Mouse (Mus musculus): ENCODE data around the gene Wsb2.
A peak's percentile ranks its signal among the peaks of the same experiment; 100 is the strongest.
"Not testable (repeated sequence)": the region's sequence is repeated elsewhere in the genome, so short reads cannot be mapped to it uniquely, and the experiment has no call there.

The Wsb2 gene

DNA sequence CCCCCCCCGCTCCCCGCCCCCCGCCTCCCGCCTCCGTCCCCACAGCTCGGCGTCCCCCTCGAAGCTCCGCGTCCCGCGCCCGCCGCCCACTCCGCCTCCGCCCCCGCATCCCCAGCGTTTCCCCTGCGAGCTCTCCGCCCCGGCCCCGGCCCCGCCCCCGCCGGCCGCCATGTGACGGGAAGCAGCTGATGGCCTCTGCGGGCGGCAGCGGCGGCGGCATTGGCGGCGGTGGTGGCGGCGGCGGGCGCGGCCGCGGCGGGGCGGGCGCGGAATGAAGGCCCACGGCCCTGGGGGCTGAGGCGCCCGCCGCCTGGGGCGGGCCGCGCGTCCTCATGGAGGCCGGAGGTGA is at the start of gene Wsb2:
Gene Wsb2 (plus strand): TSS at position 176 of the 349 bp plus-strand sequence.
- ATAC-seq (ENCODE audit: low TSS enrichment): peak; percentile 11; the same call in 1 of the 2 replicates

DNA sequence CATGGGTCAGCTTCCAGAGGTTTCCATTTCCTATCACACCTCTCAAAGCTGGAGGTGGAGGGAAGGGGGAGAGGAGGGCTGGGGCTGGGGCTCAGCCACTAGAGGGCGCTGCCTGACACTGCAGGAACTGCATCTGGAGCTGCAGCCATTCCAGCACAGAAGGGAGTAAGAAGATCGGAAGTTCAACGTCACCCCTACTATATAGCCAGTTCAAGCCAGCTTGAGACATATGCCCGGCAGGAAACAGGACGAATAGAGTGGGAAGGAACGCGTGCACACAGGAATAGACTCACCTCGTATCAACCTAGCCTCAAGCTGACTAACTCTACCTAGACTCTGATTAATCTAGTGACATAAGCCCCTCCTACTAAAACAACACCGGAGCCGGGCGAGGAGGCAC is 49.4 kb upstream of the Wsb2 start:
- peak; percentile 50; the same call in 1 of the 2 replicates for ATAC-seq (ENCODE audit: low TSS enrichment)

DNA sequence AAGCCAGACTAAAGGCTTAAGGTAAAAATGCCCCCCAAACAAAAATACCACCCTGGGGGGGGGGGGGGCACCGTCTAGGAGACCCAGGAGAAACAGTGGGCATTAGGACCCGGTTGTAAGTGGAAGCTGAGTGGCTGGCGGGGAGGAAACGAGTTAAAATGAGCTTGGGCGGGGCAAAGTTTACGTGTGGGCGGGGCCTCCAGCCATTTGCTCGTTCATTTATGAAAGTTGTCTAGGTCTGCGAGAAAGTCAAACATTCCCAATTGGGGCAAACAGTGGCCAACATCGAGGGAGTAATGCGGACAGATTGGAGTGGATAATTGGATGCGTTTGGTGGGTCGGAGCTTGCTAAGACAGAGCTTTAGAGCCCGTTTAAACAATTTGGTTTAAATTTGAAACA is 43.7 kb upstream of the Wsb2 start:
- no peak for ATAC-seq (ENCODE audit: low TSS enrichment)

DNA sequence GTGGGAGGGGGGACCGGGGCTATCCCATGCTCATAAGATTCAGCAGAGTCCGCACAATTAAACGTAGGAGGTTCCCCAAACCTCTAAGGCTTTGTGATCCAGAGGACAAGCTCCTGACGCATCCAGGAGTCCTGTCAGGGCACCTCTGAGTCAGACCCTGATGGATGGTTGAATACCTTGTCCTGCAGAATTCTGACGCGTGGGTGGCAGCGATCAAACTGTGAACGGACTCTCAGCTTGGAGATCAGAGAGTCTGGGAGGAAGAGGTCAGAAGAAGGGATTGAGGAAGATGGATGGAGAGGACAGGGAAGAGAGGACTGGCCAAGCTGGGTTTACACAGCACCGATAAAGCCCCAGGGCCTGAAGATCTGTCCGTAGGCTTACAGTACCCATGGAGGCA is 43.2 kb upstream of the Wsb2 start:
- no peak for ATAC-seq (ENCODE audit: low TSS enrichment)

DNA sequence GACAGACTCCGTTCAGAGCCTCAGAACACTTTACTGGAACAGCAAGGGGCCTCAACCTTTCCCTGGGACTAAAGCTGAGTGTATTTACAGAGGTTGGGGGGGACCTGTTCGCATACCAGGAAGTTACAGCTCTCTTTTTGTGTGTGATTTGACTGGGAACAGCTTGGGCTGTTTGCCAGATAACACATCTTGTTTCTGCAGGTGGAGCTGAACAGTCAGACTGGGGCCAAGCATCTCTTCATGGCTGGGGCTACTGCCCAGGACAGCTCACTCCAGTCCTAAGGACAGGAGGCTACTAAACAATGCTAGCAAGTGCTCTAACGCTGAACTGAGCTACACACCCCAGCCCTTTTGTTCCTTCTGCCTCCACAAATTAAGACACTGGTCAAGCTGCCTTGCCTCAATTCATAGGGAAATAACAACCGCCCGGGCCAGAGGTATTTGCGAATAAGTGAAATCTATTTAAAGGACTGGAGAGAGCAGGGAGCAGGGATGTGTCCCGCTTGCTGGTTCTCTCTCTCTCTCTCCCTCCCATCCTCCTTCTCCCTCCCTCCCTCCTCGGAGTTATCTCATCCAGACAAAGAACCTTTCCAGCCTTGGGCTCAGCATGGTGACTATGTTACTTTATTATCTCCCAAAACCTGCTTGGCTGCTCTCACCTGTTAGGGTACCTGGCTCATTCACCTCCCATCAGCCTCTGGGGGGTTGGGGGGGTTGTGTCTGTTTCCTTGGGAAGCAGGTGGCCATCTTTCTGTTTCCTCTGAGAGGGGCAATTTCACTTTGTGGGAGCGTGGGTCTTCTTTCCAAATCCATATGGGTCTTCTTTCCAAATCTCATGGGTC is 42.3 kb upstream of the Wsb2 start:
- ATAC-seq (ENCODE audit: low TSS enrichment): no peak

DNA sequence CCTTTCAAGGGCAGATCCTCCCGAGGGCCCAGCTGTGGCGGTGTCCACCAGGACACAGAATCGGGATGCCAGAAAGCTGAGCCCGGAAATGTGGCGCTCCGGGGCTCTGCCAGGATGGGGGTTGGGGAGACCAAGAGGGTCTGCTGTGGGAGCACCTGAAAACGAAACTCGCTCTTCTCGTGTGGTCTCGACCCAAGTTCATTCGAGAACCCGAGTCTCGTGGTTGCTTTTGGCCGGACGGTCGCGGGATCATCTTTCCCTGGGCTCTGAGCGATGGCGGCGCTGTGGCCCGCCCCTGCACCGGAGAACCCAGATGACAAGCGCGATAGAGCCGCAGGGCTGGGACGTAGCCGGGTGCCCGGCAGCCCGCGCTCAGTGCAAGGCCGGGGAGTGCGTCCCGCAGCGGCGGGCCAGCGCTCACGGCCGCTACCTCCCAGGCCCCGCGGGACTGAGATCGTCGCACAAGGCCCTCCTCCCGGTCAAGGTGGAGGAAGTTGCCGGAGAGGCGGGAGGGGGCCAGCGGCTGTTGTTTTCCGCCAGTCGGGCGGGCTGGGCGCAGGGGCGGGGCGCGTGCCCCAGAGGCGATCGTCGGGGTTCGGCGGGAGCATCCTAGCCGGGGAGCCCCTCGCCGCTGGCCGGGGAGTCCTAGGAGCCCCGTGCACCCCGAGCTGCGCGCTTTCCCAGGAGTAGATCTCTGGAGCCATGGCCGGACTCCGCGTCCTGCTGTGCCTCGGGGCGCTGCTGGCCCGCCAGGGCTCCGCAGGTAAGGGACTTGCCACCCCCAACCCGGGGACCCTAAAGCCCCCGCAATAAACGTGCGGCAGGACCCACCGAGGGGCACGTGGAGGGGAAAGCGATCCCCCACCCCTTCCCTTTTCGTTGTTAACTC is 38.1 kb upstream of the Wsb2 start, which contains the start of gene Vsig10:
Gene Vsig10 (plus strand): TSS at position 343 of the 889 bp plus-strand sequence.
- ATAC-seq (ENCODE audit: low TSS enrichment): peak; percentile 88

- ATAC-seq (ENCODE audit: low TSS enrichment): no peak
These were observed 33.4 kb upstream of the Wsb2 start for GRCm38 (mm10) chr5:117323751-117324150.

GRCm38 (mm10) chr5:117326408-117326807 is 30.7 kb upstream of the Wsb2 start:
- ATAC-seq (ENCODE audit: low TSS enrichment): no peak

- no peak for ATAC-seq (ENCODE audit: low TSS enrichment)
These were observed 26.6 kb upstream of the Wsb2 start for GRCm38 (mm10) chr5:117330457-117330856.

GRCm38 (mm10) chr5:117337999-117338398 is 19.1 kb upstream of the Wsb2 start:
- no peak for ATAC-seq (ENCODE audit: low TSS enrichment)

GRCm38 (mm10) chr5:117338503-117338902 is 18.6 kb upstream of the Wsb2 start:
- ATAC-seq (ENCODE audit: low TSS enrichment): no peak

DNA sequence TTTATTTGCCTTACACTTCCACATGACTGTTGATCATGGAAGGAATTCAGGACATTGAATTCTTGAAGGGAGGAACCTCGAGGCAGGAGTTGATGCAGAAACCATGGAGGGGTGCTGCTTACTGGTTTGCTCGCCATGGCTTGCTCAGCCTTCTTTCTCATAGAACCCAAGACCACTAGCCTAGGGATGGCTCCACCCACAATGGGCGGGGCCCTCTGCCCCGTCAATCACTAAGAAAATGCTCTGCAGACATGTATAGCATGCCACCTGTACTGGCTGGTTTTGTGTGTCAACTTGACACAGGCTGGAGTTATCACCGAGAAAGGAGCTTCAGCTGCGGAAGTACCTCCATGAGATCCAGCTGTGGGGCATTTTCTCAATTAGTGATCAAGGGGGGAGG is 17.0 kb upstream of the Wsb2 start:
- no peak for ATAC-seq (ENCODE audit: low TSS enrichment)

DNA sequence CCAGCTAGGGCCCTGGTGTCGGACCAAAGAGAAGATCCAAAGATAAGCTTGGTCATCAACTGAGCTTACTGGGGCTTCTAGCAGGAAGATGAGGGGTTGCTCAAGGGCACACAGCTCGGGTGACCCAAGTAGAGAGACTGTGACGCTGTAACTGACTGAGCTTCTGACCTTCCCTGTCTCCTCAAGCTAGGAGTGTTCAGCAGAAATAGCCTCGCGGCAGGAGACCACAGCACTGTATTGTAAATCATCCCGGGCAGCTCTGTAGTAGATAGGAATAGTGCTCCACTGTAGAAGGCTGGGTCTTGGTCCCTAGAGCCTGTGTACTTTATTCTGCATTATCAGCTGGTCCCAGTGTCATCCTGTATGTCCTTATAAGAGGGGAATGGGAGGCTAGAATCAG is 15.2 kb upstream of the Wsb2 start:
- ATAC-seq (ENCODE audit: low TSS enrichment): no peak

- ATAC-seq (ENCODE audit: low TSS enrichment): not testable (repeated sequence)
These were observed 12.6 kb upstream of the Wsb2 start for GRCm38 (mm10) chr5:117344496-117344895.

- ATAC-seq (ENCODE audit: low TSS enrichment): no peak
These were observed 11.6 kb upstream of the Wsb2 start for GRCm38 (mm10) chr5:117345432-117345976.

DNA sequence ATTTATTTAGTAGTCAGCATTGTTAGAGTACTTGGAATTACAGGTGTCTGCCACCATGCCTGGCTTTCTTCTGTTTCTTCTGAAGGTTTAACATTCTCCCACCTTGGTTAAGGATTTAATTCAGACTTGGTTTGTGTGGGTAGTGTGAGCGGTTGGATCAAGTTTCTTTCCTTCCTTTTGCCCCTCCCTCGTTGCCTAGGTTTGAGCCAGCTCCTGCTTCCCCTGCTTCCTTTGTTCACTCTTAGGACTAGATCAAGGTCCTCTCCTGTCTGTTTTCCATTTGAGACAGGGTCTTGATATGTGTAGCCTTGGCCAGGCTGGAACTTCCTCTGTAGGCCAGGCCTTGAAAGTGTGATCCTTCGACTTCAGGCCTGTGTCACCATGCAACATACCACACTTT is 10.8 kb upstream of the Wsb2 start:
- no peak for ATAC-seq (ENCODE audit: low TSS enrichment)

- no peak for ATAC-seq (ENCODE audit: low TSS enrichment)
These were observed 10.1 kb upstream of the Wsb2 start for GRCm38 (mm10) chr5:117347011-117347410.

DNA sequence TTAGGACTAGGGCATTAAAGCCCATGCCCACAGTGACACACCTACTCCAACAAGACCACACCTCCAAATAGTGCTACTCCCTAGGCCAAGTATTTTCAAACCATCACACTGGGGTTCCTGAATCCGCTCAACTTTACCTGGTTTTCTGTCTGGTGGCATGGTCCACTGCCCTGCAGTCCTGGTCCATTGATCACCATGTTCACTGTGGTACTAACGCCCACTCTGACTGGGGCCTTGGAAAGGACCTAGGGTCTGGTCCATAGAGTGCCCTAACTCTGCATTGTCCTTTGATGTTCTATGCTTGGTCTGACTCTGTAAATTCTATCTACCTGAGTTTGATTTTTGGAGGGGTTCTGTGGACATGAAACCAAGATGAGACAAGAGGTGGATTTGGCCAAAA is 9.3 kb upstream of the Wsb2 start:
- no peak for ATAC-seq (ENCODE audit: low TSS enrichment)

DNA sequence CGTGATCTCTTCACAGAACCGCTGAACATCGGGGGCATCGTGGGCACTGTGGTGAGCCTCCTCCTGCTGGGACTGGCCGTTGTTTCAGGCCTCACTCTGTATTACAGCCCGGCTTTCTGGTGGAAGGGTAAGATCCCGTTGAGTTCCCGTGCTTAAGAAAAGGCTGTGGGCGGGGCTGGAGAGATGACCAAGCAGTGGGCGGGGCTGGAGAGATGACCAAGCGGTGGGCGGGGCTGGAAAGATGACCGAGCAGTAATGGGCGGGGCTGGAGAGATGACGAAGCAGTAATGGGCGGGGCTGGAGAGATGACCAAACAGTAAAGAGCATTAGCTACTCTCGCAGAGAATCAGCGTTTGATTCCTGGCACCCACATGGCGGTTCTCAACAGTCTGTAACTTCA is 8.8 kb upstream of the Wsb2 start:
- no peak for ATAC-seq (ENCODE audit: low TSS enrichment)

GRCm38 (mm10) chr5:117354121-117354520 is 3.0 kb upstream of the Wsb2 start:
- no peak for ATAC-seq (ENCODE audit: low TSS enrichment)

- ATAC-seq (ENCODE audit: low TSS enrichment): no peak
These were observed 1.3 kb upstream of the Wsb2 start for GRCm38 (mm10) chr5:117355648-117356303.

All from frontal cortex, adult (tissue).